Comparison of ENCODE assay signal across 35 mouse cellular contexts in the genomic region with DNA sequence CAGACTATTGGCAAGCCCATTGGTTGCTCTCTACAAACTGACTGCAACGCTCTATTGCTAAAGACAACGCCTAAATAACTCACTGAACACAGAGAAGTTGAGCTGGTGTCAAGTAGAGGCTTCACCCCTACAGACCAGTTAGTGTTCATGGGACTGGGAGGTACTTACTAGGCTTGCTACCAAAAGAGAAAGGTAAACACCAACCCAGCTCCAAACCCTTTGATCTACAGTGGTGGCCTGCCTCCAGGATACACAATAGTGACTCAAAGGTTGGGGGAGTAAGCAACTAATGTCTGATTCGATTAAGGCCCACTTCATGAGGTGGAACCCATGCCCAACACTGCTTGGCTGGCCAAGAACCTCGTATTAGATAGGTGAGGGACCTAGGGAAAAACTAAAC.
"Had no signal": no experiment of that assay in that cellular context is flagged by ENCODE, and none has a peak within 500 bp of the region (broad histone marks: within the 10 kb centered on the region; RNA-seq: fewer than 3 reads in every experiment).

No protein-coding gene starts in this region.

- H3K4me2 ChIP-seq: heart, embryonic 11.5 days; heart, embryonic 12.5 days; heart, embryonic 13.5 days; heart, embryonic 15.5 days; hindbrain, embryonic 12.5 days; hindbrain, embryonic 13.5 days; hindbrain, embryonic 14.5 days; hindbrain, embryonic 15.5 days; intestine, embryonic 15.5 days; kidney, embryonic 15.5 days had no signal

- H3K27me3 ChIP-seq: heart, embryonic 12.5 days; heart, embryonic 13.5 days; heart, embryonic 15.5 days; hindbrain, embryonic 12.5 days; hindbrain, embryonic 13.5 days; hindbrain, embryonic 15.5 days; intestine, embryonic 15.5 days; kidney, embryonic 15.5 days had no signal

- H3K4me1 ChIP-seq: heart, embryonic 10.5 days; heart, embryonic 13.5 days; heart, embryonic 15.5 days; hindbrain, embryonic 10.5 days; hindbrain, embryonic 12.5 days; hindbrain, embryonic 13.5 days; hindbrain, embryonic 15.5 days; intestine, embryonic 15.5 days; kidney, embryonic 15.5 days had no signal

- H3K4me3 ChIP-seq: heart, adult 2 months; heart, embryonic 10.5 days; heart, embryonic 12.5 days; heart, embryonic 13.5 days; heart, embryonic 15.5 days; hindbrain, embryonic 10.5 days; hindbrain, embryonic 12.5 days; hindbrain, embryonic 13.5 days; hindbrain, embryonic 15.5 days; intestine, embryonic 15.5 days; kidney, embryonic 15.5 days; layer of hippocampus, adult 2 months had no signal

- H3K9ac ChIP-seq: heart, embryonic 12.5 days; heart, embryonic 13.5 days; heart, embryonic 15.5 days; hindbrain, embryonic 12.5 days; hindbrain, embryonic 13.5 days; hindbrain, embryonic 14.5 days; hindbrain, embryonic 15.5 days; intestine, embryonic 15.5 days; kidney, embryonic 15.5 days had no signal

- H3K27ac ChIP-seq: heart, adult 2 months; heart, embryonic 10.5 days; heart, embryonic 13.5 days; heart, embryonic 15.5 days; hindbrain, embryonic 10.5 days; hindbrain, embryonic 12.5 days; hindbrain, embryonic 13.5 days; hindbrain, embryonic 14.5 days; hindbrain, embryonic 15.5 days; hindbrain, postnatal 0 days; intestine, embryonic 15.5 days; kidney, embryonic 15.5 days; kidney, postnatal 0 days; layer of hippocampus, adult 2 months had no signal

- ATAC-seq: hindbrain, embryonic 16.5 days; hindbrain, postnatal 0 days; inflammation-experienced regulatory T-cells, adult 6 months; intestine, embryonic 15.5 days; intestine, embryonic 16.5 days; intestine, postnatal 0 days had no signal

- DNase-seq: heart, adult 2 months; heart, postnatal 10 days; heart, postnatal 14 days; heart, postnatal 36 days; heart, postnatal 4 days; kidney, adult 11 months; kidney, adult 18-20 months; kidney, adult 2 months; kidney, adult 8-10 months; kidney, adult 9 months; kidney, postnatal 10 days; kidney, postnatal 14 days; kidney, postnatal 25 days; kidney, postnatal 36 days; kidney, postnatal 4 days; layer of hippocampus, adult 9-11 months had no signal

- H3K9me3 ChIP-seq: heart, embryonic 10.5 days; heart, embryonic 12.5 days; heart, embryonic 13.5 days; heart, embryonic 15.5 days; hindbrain, embryonic 10.5 days; hindbrain, embryonic 12.5 days; hindbrain, embryonic 13.5 days; hindbrain, embryonic 15.5 days; intestine, embryonic 15.5 days; kidney, embryonic 15.5 days had no signal

- H3K36me3 ChIP-seq: heart, embryonic 10.5 days; heart, embryonic 12.5 days; heart, embryonic 13.5 days; heart, embryonic 15.5 days; hindbrain, embryonic 10.5 days; hindbrain, embryonic 12.5 days; hindbrain, embryonic 13.5 days; hindbrain, embryonic 15.5 days; intestine, embryonic 15.5 days; kidney, embryonic 15.5 days had no signal
